Mouse (Mus musculus) bone marrow, adult 2 months (tissue): ENCODE measurements around the gene Cmtm2b. TPM values are rescaled to one million over a fixed set of nuclear protein-coding genes. Genes with fewer than 3 reads are reported as not detected.
"Not testable (repeated sequence)": the region's sequence is repeated elsewhere in the genome, so short reads cannot be mapped to it uniquely, and the experiment has no call there.

Source experiments
- H3K27ac ChIP-seq: fragments of 200-500 bp; 2 replicates; pipeline ENCODE4 v1.5.1; 2012; ENCODE audit warnings: low read depth, mild to moderate bottlenecking, control low read depth, inconsistent platforms, low read length; ENCODE audit not compliant: control insufficient read depth, poor library complexity, insufficient read depth
- H3K4me1 ChIP-seq: fragments of 200-500 bp; 2 replicates; pipeline ENCODE4 v1.6.1; 2011; ENCODE audit warnings: low read length; ENCODE audit not compliant: control insufficient read depth, insufficient read depth
- H3K4me3 ChIP-seq: fragments of 200-500 bp; replicated peaks from 2 replicates; pipeline ENCODE3; 2011; ENCODE audit warnings: mild to moderate bottlenecking, low read depth, low read length, control low read depth; ENCODE audit not compliant: control insufficient read depth
- CTCF ChIP-seq: fragments of 200-500 bp; IDR thresholded peaks from 2 replicates; pipeline ENCODE4 v1.5.1; 2011; ENCODE audit warnings: low read length, control low read depth; ENCODE audit not compliant: control insufficient read depth, insufficient read depth
- POLR2A ChIP-seq: fragments of 200-500 bp; IDR thresholded peaks from 2 replicates; pipeline ENCODE4 v1.6.1; 2011; ENCODE audit warnings: low read depth, mild to moderate bottlenecking, control low read depth, low read length, borderline replicate concordance; ENCODE audit not compliant: control insufficient read depth
- WGBS: fragments of 180-500 bp; shearing (Covaris S2); methylation state at CpG from one replicate; pipeline ENCODE4 v1.1.7; 2018; 5-methylcytosine and 5-hydroxymethylcytosine counted together
- polyA plus RNA-seq: library from polyadenylated mRNA; stranded (reverse); fragments of >200 nt; gene quantifications from 2 replicates; pipeline ENCODE4 v1.2.4, GENCODE M21; 2011; ENCODE audit warnings: low replicate concordance; ENCODE audit not compliant: missing spikeins, insufficient read depth, insufficient read length

Cmtm2b gene
- not detected in 2 replicates for polyA plus RNA-seq

DNA sequence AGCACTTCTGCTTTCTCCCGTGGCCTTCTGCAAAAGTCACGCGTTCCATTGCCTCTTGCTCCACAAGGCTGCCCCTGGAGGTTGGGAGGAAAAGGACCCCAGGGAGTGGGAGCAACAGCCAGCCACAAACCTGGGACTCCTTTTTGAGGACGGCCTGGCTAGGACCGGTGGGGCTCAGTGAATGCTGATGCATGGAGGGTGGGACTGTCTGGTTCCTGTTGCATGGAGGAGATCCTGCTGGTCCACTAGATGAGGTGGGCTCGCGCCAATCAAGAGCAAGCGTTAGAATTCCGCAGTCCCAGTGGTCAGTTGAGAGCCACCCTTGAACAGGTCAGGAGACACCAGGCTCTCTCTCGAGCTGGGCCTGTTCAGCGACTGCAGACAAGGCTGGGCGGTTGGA is at the start of gene Cmtm2b:
Gene Cmtm2b, plus strand, starts transcription at position 301 of the 400 bp plus-strand sequence.
- not testable (repeated sequence) for H3K27ac ChIP-seq, H3K4me1 ChIP-seq, H3K4me3 ChIP-seq
- 82% methylated on average over 12 of the region's 12 CpGs for WGBS

GRCm38 (mm10) chr8:104293081-104293480 is 28.9 kb upstream of the Cmtm2b start, which contains the start of gene Cmtm2a:
TSS of gene Cmtm2a (minus strand) at chr8:104293181.
- H3K4me1 ChIP-seq, H3K27ac ChIP-seq, H3K4me3 ChIP-seq: not testable (repeated sequence)
- 73% methylated on average over 12 of the region's 12 CpGs for WGBS

DNA sequence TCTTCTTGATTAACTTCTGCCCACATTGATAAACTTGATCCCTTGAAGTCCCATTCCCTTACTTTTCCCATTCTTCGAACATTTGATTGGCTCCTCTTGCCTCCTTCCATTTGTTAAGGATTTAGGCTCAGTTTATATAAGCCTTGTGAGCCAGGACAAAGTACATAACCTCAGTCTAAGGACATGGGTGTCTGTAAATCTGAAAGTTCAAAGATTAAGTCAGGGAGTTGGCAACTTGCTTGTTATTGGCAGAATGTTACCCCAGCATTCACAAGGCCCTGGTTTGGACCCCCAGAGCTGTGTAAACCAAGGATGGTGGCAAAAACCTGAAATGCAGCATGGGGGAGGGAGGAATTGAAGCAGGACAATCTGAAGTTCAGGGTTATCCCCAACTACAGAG is 27.6 kb upstream of the Cmtm2b start:
- no peak overlapping the region for H3K27ac ChIP-seq
- WGBS = 67% methylated on average over 1 of the region's 1 CpGs
- H3K4me3 ChIP-seq = no peak overlapping the region

DNA sequence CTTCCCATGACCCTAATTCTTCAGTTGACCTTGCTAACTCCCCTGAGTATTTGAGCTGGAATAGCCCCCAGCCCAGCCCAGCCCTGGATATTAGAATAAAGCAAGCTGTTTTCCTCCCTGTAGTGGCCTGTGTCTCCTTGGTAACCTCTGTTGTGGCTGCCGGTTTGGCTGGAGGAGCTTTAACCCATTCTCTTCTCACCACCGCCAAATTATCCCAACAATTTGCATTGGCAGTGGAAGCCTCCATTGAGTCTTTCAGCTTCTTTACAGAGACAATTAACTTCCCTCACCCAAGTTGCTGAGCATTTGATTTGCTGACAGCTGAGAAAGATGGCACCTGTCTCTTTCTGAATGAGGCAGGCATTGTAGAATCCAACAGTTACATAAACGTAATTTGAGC is 20.5 kb upstream of the Cmtm2b start:
- H3K4me1 ChIP-seq, H3K27ac ChIP-seq, H3K4me3 ChIP-seq: not testable (repeated sequence)
- 50% methylated on average over 3 of the region's 3 CpGs for WGBS

More for the DNA sequence above, 27.6 kb upstream of the Cmtm2b start:
- no peak for TF ChIP-seq CTCF
- no peak for TF ChIP-seq POLR2A
- H3K4me1 ChIP-seq = no peaks in the 10 kb centered on the region

DNA sequence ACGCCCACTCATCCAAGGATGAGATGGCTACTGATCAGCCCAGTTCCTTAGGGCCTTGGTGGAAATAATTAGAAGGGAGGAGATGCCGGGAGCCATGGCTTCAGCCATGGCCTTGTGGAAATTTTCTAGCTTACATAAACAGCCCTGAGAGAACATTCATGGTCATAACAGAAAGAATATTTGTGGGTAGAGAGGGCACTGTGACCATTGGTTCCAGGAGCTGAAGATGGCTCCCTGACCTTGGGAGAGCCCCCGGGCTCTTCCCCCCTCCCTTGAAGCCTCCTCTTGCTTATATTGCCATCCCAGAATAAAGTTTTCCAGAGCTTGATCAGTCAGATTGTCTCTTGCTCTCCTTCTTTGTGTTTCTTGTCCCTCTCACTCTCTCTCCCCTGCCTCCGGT is 19.5 kb upstream of the Cmtm2b start:
- H3K27ac ChIP-seq, H3K4me3 ChIP-seq, H3K4me1 ChIP-seq: not testable (repeated sequence)
- WGBS = 77% methylated on average over 4 of the region's 4 CpGs

- Histone ChIP-seq H3K4me1 (no peaks in the 10 kb centered on the region; the same call in 1 of the 2 replicates), H3K4me3 (no peak overlapping the region), H3K27ac (no peak overlapping the region)
- TF ChIP-seq CTCF (no peak), POLR2A (no peak)
- WGBS = 47% methylated on average over 11 of the region's 11 CpGs
Measured at GRCm38 (mm10) chr8:104304962-104305361, 17.1 kb upstream of the Cmtm2b start.

DNA sequence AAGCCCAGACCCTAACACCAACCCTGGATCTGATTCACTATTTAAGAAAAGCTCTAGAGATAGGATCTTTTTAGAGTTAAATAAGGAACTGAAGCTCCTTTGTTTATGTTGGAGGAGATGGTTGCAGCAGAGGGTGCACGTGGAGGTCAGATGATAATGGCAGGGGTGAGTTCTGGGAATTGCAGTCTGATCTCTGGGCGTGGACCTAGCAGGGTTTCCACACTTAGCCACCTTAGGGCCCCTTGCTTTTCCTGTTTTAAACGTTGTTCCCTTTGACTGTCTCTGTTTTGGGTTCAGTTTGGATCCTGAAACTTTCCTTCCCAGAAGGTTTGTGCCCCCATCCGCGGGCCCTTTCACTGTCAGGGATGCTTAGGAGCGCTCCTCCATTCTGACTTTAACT is 13.7 kb upstream of the Cmtm2b start:
- WGBS = 45% methylated on average over 6 of the region's 6 CpGs
- not testable (repeated sequence) for H3K4me3 ChIP-seq, H3K27ac ChIP-seq, H3K4me1 ChIP-seq

DNA sequence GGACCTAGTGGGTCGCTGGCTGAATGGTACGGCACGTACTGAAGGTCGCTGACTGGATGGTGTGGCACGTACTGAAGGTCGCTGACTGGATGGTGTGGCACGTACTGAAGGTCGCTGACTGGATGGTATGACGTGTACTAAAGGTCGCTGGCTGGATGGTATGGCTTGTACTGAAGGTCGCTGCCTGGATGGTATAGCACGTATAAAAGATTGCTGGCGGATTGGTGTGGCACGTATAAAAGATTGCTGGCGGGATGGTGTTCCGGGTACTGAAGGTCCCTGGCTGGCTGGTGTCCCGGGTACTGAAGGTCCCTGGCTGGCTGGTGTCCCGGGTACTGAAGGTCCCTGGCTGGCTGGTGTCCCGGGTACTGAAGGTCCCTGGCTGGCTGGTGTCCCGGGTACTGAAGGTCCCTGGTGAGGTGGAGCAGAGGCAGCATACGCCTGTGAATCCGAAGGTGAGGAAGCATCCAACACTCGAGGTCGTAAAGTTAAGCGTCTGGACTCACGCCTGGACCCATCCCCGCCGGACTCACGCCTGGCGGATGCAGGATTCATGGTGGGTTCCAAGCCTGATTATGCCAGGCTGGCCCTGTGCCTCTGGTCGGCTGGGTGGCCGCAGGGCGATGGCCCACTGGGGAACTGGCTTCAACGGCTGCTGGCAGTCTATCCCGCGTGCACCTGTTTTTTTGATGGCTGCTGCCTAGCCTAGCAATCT is 12.4 kb upstream of the Cmtm2b start, which contains the start of the genes Gm45711 and Cmtm1:
Gene Gm45711, minus strand, starts transcription at position 641 of the 715 bp plus-strand sequence.
Gene Cmtm1, minus strand, starts transcription at position 705 of the 715 bp plus-strand sequence.
- not testable (repeated sequence) for H3K4me1 ChIP-seq, H3K27ac ChIP-seq, H3K4me3 ChIP-seq
- WGBS = 82% methylated on average over 36 of the region's 36 CpGs

- not testable (repeated sequence) for H3K27ac ChIP-seq, H3K4me1 ChIP-seq, H3K4me3 ChIP-seq
- 63% methylated on average over 3 of the region's 3 CpGs for WGBS
Measured at GRCm38 (mm10) chr8:104312023-104312422, 10.0 kb upstream of the Cmtm2b start.

- no peak for TF ChIP-seq CTCF
- TF ChIP-seq POLR2A = no peak
- no peak overlapping the region for H3K27ac ChIP-seq
- H3K4me1 ChIP-seq = no peaks in the 10 kb centered on the region
- 62% methylated on average over 4 of the region's 4 CpGs for WGBS
- no peak overlapping the region for H3K4me3 ChIP-seq
Measured at GRCm38 (mm10) chr8:104313311-104313710, 8.7 kb upstream of the Cmtm2b start.

- not testable (repeated sequence) for H3K4me3 ChIP-seq, H3K4me1 ChIP-seq, H3K27ac ChIP-seq
- 82% methylated on average over 11 of the region's 11 CpGs for WGBS
Measured at GRCm38 (mm10) chr8:104321267-104321666, 763 bp upstream of the Cmtm2b start, which contains the start of gene Gm11020. TSS of gene Gm11020 (plus strand) at chr8:104321567.
